Mouse (Mus musculus) forebrain, embryonic 15.5 days (tissue): ENCODE results near the gene Tdp1. TPM values are rescaled to one million over a fixed set of nuclear protein-coding genes. Genes with fewer than 3 reads are reported as not detected.

Experiments
- ATAC-seq: fragments of 200-750 bp; cut with Nextera tagmentation; replicated peaks from 2 replicates; pipeline ENCODE4 v1.8.0; 2017; ENCODE audit warnings: mild to moderate bottlenecking, moderate TSS enrichment, moderate library complexity
- H3K27ac ChIP-seq: fragments of 300-500 bp; sonication (generic); replicated peaks from 2 replicates; pipeline ENCODE4 v1.5.1; 2015; ENCODE audit warnings: mild to moderate bottlenecking, inconsistent platforms
- H3K27me3 ChIP-seq: fragments of 300-500 bp; sonication (generic); 2 replicates; pipeline ENCODE4 v1.6.1; 2015; ENCODE audit warnings: inconsistent platforms
- H3K36me3 ChIP-seq: fragments of 300-500 bp; sonication (generic); 2 replicates; pipeline ENCODE4 v1.6.1; 2015; ENCODE audit warnings: mild to moderate bottlenecking, inconsistent platforms
- H3K4me1 ChIP-seq: fragments of 300-500 bp; sonication (generic); 2 replicates; pipeline ENCODE4 v1.6.1; 2015; ENCODE audit warnings: inconsistent platforms
- H3K4me2 ChIP-seq: fragments of 300-500 bp; sonication (generic); replicated peaks from 2 replicates; pipeline ENCODE4 v1.6.1; 2015; ENCODE audit warnings: mild to moderate bottlenecking, inconsistent platforms
- H3K4me3 ChIP-seq: fragments of 300-500 bp; sonication (generic); 2 replicates; pipeline ENCODE4 v1.5.1; 2015; ENCODE audit warnings: mild to moderate bottlenecking, inconsistent platforms
- H3K9ac ChIP-seq: fragments of 300-500 bp; sonication (generic); replicated peaks from 2 replicates; pipeline ENCODE4 v1.6.1; 2015; ENCODE audit warnings: mild to moderate bottlenecking, inconsistent platforms
- H3K9me3 ChIP-seq: fragments of 300-500 bp; sonication (generic); 2 replicates; pipeline ENCODE4 v1.6.1; 2016; ENCODE audit warnings: inconsistent platforms
- whole genome bisulfite sequencing: fragments of 180-500 bp; shearing (Covaris S2); methylation state at CpG from one replicate; pipeline ENCODE4 v1.1.7; 2015; ENCODE audit warnings: mixed read lengths; 5-methylcytosine and 5-hydroxymethylcytosine counted together
- polyA plus RNA-seq: library from polyadenylated mRNA; unstranded; fragments of >200 nt; fragmentation: Nextera tagmentation; extraction: Ambion mirVana; gene quantifications from 2 replicates; pipeline ENCODE4 v1.2.1, GENCODE M21; 2015

Gene Tdp1
- polyA plus RNA-seq, 1 experiment from 2014 or later, result 70.1 TPM

DNA sequence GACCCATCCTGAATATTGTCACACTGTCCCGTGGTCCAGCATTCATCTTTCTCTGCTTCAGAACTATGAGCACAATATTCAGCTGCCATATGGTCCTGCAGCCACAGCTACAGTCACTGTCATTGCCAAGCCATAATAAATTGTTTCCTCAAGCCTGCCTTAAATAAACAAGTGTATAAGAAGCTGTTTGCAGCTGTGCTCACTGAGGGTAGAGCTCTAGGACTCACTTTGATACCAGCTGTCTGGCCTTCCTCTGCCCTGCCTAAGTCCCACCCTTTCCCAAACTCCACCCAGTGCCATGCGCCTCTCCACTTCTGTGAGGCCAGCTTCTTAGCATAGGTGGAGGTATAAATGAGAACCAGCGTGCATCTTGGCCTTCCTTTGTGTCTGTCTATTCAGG lies 49.3 kb downstream of the Tdp1 start:
- peaks cover 8% of the 10 kb centered on the region; the same call in 1 of the 2 replicates for H3K36me3 ChIP-seq
- no peak for ATAC-seq
- no peaks in the 10 kb centered on the region for H3K27me3 ChIP-seq
- H3K4me1 ChIP-seq, result no peaks in the 10 kb centered on the region
- H3K4me3 ChIP-seq, result no peak overlapping the region
- WGBS, result 89% methylated on average over 3 of the region's 3 CpGs
- H3K9me3 ChIP-seq, result no peaks in the 10 kb centered on the region
- H3K9ac ChIP-seq, result no peak overlapping the region
- no peak overlapping the region for H3K27ac ChIP-seq
- H3K4me2 ChIP-seq, result no peak overlapping the region

DNA sequence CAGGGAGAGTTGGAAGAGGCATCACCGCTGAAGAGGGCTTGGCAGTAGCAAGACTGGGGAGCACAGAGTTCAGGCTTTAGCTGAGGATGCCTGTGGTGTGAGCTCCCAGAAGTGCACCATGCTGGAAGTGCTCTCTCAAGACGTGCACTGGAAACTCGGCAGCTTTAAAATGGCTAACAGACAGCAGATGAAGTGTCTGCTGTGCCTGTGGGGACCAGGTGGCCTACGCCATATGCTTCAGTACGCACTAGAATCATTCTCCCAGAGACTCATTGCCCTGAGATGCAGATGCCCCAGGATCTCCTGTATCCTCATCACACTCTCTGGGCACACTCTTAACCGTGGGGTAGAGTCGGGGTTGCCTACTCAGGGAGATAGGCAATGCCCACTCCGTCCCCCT lies 51.1 kb downstream of the Tdp1 start:
- Histone ChIP-seq H3K27ac (no peak overlapping the region), H3K27me3 (no peaks in the 10 kb centered on the region), H3K4me1 (no peaks in the 10 kb centered on the region), H3K36me3 (peaks cover 11% of the 10 kb centered on the region; the same call in 1 of the 2 replicates), H3K9ac (no peak overlapping the region), H3K9me3 (no peaks in the 10 kb centered on the region), H3K4me2 (no peak overlapping the region), H3K4me3 (no peak overlapping the region)
- ATAC-seq, result no peak
- WGBS, result 83% methylated on average over 8 of the region's 8 CpGs

DNA sequence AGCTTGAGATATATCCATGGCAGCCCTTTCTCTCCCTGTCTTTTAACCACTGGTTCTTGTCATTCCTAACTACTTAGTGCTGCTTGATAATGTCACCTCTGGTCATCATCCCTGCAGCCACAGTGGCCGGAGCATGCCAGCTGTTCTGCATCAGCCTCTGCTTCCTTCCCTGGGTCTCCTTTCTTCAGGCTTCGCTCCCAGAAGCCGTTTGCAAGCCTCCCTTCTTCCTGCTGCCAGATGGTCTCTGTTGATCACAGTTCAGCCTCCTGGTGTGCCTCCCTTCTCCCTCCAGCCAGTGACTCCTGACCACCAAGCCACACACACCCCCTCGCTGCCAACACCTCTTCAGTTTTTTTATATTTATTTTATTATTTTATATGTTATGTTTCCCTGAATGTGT lies 54.2 kb downstream of the Tdp1 start:
- Histone ChIP-seq H3K9ac (no peak overlapping the region), H3K36me3 (peaks cover 12% of the 10 kb centered on the region; the same call in 1 of the 2 replicates), H3K4me2 (no peak overlapping the region), H3K4me1 (no peaks in the 10 kb centered on the region), H3K4me3 (no peak overlapping the region), H3K27ac (no peak overlapping the region), H3K9me3 (no peaks in the 10 kb centered on the region), H3K27me3 (no peaks in the 10 kb centered on the region)
- ATAC-seq, result no peak
- 85% methylated on average over 4 of the region's 4 CpGs for WGBS

DNA sequence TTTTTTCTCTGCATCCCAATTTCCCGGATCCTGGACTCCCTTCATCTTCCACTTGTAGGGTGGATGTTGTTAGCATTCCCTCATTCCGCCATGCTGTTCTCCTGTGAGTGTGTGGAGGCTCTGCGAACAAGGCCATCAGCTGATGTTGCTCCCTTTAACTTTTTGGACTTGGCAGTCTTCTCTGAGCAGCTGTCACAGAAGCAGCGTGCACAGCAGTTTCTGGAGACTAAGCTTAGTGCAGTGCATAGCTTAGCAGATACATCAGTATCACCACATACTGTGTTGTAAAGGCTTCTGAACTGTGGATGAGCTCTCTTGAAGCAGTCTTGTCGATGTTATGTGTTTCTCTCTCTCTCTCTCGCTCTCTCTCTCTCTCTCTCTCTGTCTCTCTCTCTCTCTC lies 54.9 kb downstream of the Tdp1 start:
- Histone ChIP-seq H3K9ac (no peak overlapping the region), H3K27me3 (no peaks in the 10 kb centered on the region), H3K4me2 (no peak overlapping the region), H3K9me3 (no peaks in the 10 kb centered on the region), H3K4me3 (no peak overlapping the region), H3K27ac (no peak overlapping the region), H3K4me1 (no peaks in the 10 kb centered on the region), H3K36me3 (peaks cover 12% of the 10 kb centered on the region; the same call in 1 of the 2 replicates)
- ATAC-seq, result no peak
- WGBS, result 86% methylated on average over 6 of the region's 6 CpGs

DNA sequence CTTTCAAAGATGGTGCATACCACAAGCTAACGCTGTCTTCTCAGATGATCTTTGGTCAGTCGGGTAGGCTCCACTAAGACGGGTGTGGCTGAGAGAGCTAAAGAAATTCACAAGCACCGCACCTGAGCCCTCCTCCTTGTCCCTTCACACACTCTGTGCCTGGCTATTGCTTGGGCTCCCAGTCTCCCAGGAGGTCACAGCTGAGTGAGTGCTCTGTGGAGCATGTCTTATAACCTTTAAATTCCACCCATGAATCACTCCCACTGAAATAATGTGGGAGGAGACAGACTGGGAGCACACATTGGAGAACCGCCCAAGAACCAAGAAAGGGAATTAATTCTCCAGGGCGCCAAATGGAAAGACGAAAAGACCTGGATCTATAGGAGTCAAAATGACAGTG lies 56.4 kb downstream of the Tdp1 start:
- ATAC-seq, result no peak
- Histone ChIP-seq H3K9ac (no peak overlapping the region), H3K27me3 (no peaks in the 10 kb centered on the region), H3K9me3 (no peaks in the 10 kb centered on the region), H3K4me1 (no peaks in the 10 kb centered on the region), H3K36me3 (peaks cover 18% of the 10 kb centered on the region; the same call in 1 of the 2 replicates), H3K4me2 (no peak overlapping the region), H3K4me3 (no peak overlapping the region), H3K27ac (no peak overlapping the region)
- 84% methylated on average over 7 of the region's 7 CpGs for WGBS

DNA sequence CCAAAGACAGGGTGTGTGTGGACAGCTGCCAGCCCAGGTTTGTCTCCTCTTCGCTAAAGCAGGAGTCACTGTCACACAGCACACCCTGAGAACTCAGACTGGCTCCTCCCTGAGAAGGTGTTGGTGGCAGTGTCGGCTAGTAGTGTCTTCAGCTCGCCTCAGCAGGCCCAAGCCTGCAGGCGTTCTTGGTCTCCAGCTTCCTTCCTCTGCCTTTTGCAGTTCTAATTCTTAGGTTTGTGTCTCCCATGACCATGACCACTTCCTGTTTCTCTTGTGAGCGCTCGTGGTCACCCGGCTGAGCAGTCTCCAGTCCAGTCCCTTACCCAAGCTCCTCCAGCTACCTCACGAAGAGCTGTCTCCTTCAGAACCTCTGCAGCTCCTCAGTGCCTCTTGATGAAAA lies 58.1 kb downstream of the Tdp1 start:
- peaks cover 20% of the 10 kb centered on the region for H3K36me3 ChIP-seq
- H3K27me3 ChIP-seq, result no peaks in the 10 kb centered on the region
- no peaks in the 10 kb centered on the region for H3K4me1 ChIP-seq
- H3K27ac ChIP-seq, result no peak overlapping the region
- no peak for ATAC-seq
- no peaks in the 10 kb centered on the region for H3K9me3 ChIP-seq
- no peak overlapping the region for H3K9ac ChIP-seq
- H3K4me2 ChIP-seq, result no peak overlapping the region
- no peak overlapping the region for H3K4me3 ChIP-seq
- WGBS, result 93% methylated on average over 8 of the region's 8 CpGs

DNA sequence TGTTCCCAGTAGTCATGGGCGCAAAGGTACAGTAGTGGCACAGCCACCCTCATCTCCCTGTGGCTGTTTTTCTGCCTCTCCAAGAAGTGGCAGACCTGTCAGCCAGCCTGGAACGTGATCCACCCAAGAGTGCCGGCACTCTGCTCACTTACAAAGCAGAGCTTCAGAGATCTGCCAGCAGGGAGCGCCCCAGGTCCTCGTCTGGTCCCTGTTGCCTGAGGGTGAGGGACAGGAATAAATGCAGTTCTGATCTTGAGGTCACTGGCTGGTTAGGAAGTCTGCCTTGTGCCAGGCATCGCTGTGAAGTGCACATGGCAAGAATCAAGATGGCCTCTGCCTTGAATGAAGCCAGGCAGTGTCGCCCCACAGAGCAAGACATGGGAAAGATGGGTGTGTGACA lies 68.6 kb downstream of the Tdp1 start:
- Histone ChIP-seq H3K27me3 (no peaks in the 10 kb centered on the region), H3K4me3 (no peak overlapping the region), H3K4me2 (no peak overlapping the region), H3K4me1 (peaks cover 2% of the 10 kb centered on the region; the same call in 1 of the 2 replicates), H3K36me3 (peaks cover 8% of the 10 kb centered on the region; the same call in 1 of the 2 replicates), H3K9me3 (no peaks in the 10 kb centered on the region), H3K27ac (no peak overlapping the region), H3K9ac (no peak overlapping the region)
- 56% methylated on average over 7 of the region's 7 CpGs for WGBS
- ATAC-seq, result no peak

DNA sequence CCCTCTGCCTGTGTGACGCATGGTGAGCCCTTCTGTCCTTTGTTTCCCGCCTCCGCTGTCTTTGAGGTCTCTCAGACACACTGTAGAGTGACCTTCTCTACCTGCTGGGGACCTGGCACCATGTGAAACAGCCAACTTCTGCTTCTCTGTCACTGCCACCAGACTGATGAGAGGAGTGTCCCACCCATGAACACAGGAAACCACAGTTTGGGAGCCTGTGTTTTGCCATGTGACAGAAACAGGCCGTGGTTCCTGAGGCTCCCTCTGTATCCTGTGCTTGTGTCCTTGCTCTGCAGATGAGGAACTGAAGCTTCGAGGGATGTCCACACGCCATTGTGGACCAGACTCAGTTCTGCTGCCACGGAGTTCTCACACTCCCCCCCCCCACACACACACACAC lies 72.1 kb downstream of the Tdp1 start:
- Histone ChIP-seq H3K9ac (no peak overlapping the region), H3K4me1 (peaks cover 19% of the 10 kb centered on the region), H3K27ac (no peak overlapping the region), H3K9me3 (no peaks in the 10 kb centered on the region), H3K27me3 (no peaks in the 10 kb centered on the region), H3K4me2 (no peak overlapping the region), H3K36me3 (peaks cover 8% of the 10 kb centered on the region; the same call in 1 of the 2 replicates), H3K4me3 (no peak overlapping the region)
- no peak for ATAC-seq
- WGBS, result 83% methylated on average over 7 of the region's 7 CpGs

DNA sequence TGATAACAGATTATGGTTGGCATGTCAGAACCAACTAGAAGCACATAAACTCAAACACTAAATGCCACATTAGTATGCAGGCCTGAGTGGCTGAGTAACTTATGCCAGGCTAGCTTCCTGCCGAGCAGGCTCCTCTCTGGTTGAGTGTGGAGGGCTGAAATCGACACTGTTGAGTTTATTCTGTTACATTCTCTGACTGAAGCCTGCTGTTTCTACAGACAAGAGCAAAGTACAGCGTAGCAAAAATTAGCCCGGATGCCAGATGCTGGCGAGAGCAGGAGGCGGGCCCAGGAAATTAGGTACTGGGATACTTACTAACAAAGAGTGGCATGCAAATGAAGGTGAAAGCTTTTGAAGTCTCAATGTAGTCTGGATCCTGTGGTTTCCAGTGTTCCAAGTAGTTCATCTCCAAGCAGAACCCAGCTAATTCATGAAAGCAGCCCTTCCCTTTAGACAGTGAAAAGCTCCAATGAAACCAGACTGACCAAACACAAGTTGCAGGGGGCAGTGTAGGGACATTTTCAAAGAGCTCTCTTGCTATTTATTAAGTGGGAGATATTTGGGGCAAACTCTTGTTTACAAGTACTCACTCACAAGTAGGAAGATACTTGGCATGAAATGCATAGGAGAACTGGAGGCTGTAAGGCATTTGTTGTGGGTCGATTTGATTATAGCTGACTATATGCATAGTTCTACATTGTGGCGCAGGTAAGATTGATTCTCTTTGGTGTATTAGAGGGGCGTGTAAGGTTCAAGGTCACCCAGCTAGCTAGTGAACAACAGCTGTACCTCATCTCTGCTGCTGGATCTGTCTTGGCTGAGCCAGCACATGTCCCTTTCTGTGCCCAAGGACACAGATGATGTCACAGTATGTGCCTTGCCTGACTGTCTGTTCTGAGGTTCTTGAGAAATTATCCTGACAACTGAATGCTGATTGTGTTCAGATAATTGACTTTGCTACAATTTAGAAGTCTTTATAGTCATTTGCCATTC lies 74.0 kb downstream of the Tdp1 start:
- H3K27ac ChIP-seq, result peak overlapping the region; percentile 39
- peak; percentile 60 for ATAC-seq
- 35% methylated on average over 9 of the region's 9 CpGs for WGBS

DNA sequence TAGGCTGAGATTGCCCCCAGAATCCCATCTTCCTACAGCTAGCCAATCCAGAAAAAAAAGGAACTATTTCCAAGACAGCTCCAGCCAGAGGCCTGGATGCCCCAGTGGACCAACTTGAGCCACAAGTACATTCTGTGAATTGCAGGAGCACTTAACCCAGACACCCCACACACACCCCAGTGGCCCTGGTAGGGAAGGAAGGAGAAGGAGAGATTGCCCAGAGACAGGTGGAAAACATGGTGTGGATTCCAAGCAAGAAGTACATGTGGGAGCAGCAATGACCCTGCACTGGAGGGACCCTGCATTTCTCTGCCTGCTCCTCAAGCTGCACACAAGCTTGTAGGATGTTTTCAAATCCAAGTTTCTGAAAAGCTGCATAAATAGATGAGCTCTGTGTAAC lies 75.0 kb downstream of the Tdp1 start:
- Histone ChIP-seq H3K27ac (no peak overlapping the region), H3K4me3 (no peak overlapping the region), H3K27me3 (peaks cover 16% of the 10 kb centered on the region), H3K9ac (no peak overlapping the region), H3K4me2 (no peak overlapping the region), H3K9me3 (no peaks in the 10 kb centered on the region), H3K36me3 (peaks cover 5% of the 10 kb centered on the region; the same call in 1 of the 2 replicates), H3K4me1 (peaks cover 21% of the 10 kb centered on the region)
- no peak for ATAC-seq

More for the DNA sequence above, 74.0 kb downstream of the Tdp1 start:
- Histone ChIP-seq H3K4me1 (peaks cover 19% of the 10 kb centered on the region), H3K4me2 (no peak overlapping the region), H3K27me3 (peaks cover 6% of the 10 kb centered on the region; the same call in 1 of the 2 replicates), H3K9ac (no peak overlapping the region), H3K36me3 (peaks cover 5% of the 10 kb centered on the region; the same call in 1 of the 2 replicates), H3K9me3 (no peaks in the 10 kb centered on the region), H3K4me3 (no peak overlapping the region)

DNA sequence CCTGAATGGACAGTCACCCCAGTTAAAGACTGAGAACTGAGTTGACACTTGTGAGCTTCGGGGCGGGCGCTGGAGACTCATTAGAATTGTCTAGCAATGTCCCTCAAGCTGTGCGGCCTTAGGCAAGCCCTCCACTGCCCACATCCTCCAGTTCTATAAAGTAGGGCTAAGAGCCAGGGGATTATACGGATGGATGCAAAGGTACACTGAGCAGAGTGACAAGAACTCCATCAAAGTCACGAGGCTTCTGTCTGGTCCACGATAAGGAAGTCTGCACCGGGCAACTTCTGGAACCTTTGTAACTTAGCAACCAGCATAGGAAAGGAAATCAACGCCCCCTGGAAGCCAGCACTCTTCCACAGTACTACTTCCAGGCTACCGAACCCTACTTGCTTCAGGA lies 75.6 kb downstream of the Tdp1 start:
- H3K27me3 ChIP-seq, result peaks cover 22% of the 10 kb centered on the region
- WGBS, result 7% methylated on average over 10 of the region's 10 CpGs
- H3K4me1 ChIP-seq, result peaks cover 28% of the 10 kb centered on the region
- no peak overlapping the region for H3K27ac ChIP-seq
- H3K36me3 ChIP-seq, result peaks cover 5% of the 10 kb centered on the region; the same call in 1 of the 2 replicates
- H3K9ac ChIP-seq, result no peak overlapping the region
- H3K4me3 ChIP-seq, result no peak overlapping the region
- H3K9me3 ChIP-seq, result no peaks in the 10 kb centered on the region
- H3K4me2 ChIP-seq, result no peak overlapping the region
- ATAC-seq, result peak; percentile 47; the same call in 1 of the 2 replicates

DNA sequence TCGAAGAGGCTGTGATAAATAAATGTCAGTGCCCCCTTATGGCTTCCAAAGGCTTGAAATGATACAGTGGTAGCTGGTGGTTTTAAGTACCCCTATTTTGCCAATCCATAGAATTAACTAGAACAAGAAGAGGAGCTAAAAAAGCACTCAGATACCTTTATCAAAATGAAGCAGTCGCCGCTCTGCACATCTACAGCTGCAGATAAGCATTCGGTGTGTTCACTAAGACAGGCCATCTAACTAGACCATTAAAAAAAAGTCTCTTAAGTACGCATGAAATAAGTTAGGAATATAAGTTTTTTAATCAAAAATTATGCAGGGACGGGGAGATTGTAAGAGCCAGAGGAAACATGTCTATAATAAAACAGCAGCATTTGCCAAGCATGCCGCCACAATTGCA lies 76.4 kb downstream of the Tdp1 start:
- H3K4me1 ChIP-seq, result peaks cover 34% of the 10 kb centered on the region
- WGBS, result 95% methylated on average over 7 of the region's 7 CpGs
- peaks cover 27% of the 10 kb centered on the region for H3K27me3 ChIP-seq
- H3K4me2 ChIP-seq, result no peak overlapping the region
- no peak overlapping the region for H3K4me3 ChIP-seq
- H3K27ac ChIP-seq, result no peak overlapping the region
- no peak for ATAC-seq
- H3K9me3 ChIP-seq, result no peaks in the 10 kb centered on the region
- no peaks in the 10 kb centered on the region for H3K36me3 ChIP-seq
- no peak overlapping the region for H3K9ac ChIP-seq
